Mouse (Mus musculus) MEL (cell line): Measurements from ENCODE around the gene Steap4. TPM values are rescaled to one million over a fixed set of nuclear protein-coding genes. Genes with fewer than 3 reads are reported as not detected.

Experiments used
- DNase-seq: peaks from one replicate; pipeline ENCODE4 v3.0.0; 2011; ENCODE audit warnings: low read depth, low spot score
- H3K27ac ChIP-seq: 2 replicates; pipeline ENCODE4 v1.5.1; 2012; ENCODE audit warnings: low read depth, mild to moderate bottlenecking, control low read depth, low read length, moderate library complexity; ENCODE audit not compliant: control insufficient read depth
- H3K27me3 ChIP-seq, 2 experiments: fragments of 150-350 bp in 1 of 2; sonication (generic) in 1 of 2; 2 replicates each; pipeline ENCODE4 v1.6.1; 2012; ENCODE audit warnings: low read length in 2 of 2, mild to moderate bottlenecking in 2 of 2, improper control_type of control experiment in 1 of 2, moderate library complexity in 1 of 2; ENCODE audit not compliant: insufficient read depth in 2 of 2, control insufficient read depth in 1 of 2
- H3K36me3 ChIP-seq, 2 experiments: 2 replicates each; pipeline ENCODE4 v1.6.1; 2012 to 2014; ENCODE audit warnings: low read length in 2 of 2, improper control_type of control experiment in 1 of 2, inconsistent platforms in 1 of 2, mild to moderate bottlenecking in 1 of 2; ENCODE audit not compliant: insufficient read depth in 2 of 2, control insufficient read depth in 1 of 2
- H3K4me1 ChIP-seq, 2 experiments: fragments of 150-350 bp in 1 of 2; sonication (generic) in 1 of 2; 2 replicates each; pipeline ENCODE4 v1.6.1; 2012; ENCODE audit warnings: low read length in 2 of 2, improper control_type of control experiment in 1 of 2, mild to moderate bottlenecking in 1 of 2; ENCODE audit not compliant: insufficient read depth in 2 of 2, control insufficient read depth in 1 of 2
- H3K4me3 ChIP-seq, 2 experiments: fragments of 150-350 bp in 1 of 2; sonication (generic) in 1 of 2; 2 replicates each; pipeline ENCODE4 v1.5.1; 2012; ENCODE audit warnings: low read depth in 2 of 2, low read length in 2 of 2, mild to moderate bottlenecking in 2 of 2, moderate library complexity in 2 of 2, control low read depth in 1 of 2, improper control_type of control experiment in 1 of 2; ENCODE audit not compliant: control insufficient read depth in 1 of 2, insufficient read depth in 1 of 2
- H3K79me2 ChIP-seq: 2 replicates; pipeline ENCODE4 v1.6.1; 2012; ENCODE audit warnings: mild to moderate bottlenecking, low read length, moderate library complexity; ENCODE audit not compliant: control insufficient read depth, poor library complexity, insufficient read depth
- H3K9ac ChIP-seq: 2 replicates; pipeline ENCODE4 v1.6.1; 2012; ENCODE audit warnings: low read depth, mild to moderate bottlenecking, control low read depth, low read length, moderate library complexity; ENCODE audit not compliant: control insufficient read depth, poor library complexity, severe bottlenecking
- H3K9me3 ChIP-seq: fragments of 150-350 bp; sonication (generic); replicated peaks from 2 replicates; pipeline ENCODE4 v1.6.1; 2012; ENCODE audit warnings: mild to moderate bottlenecking, low read length, improper control_type of control experiment, moderate library complexity; ENCODE audit not compliant: insufficient read depth
- BHLHE40 ChIP-seq: IDR thresholded peaks from 2 replicates; pipeline ENCODE4 v1.6.1; 2012; ENCODE audit warnings: low read depth, mild to moderate bottlenecking, inconsistent platforms, low read length, improper control_type of control experiment, borderline replicate concordance
- CHD1 ChIP-seq: IDR thresholded peaks from 2 replicates; pipeline ENCODE4 v1.6.1; 2012; ENCODE audit warnings: low read depth, mild to moderate bottlenecking, inconsistent platforms, low read length, improper control_type of control experiment
- CTCF ChIP-seq, 3 experiments: IDR thresholded peaks in 2 of 3; conservative IDR thresholded peaks in 1 of 3; 2 replicates each; pipeline ENCODE4 v1.5.1; 2011 to 2012; ENCODE audit warnings: low read length in 3 of 3, low read depth in 2 of 3, mild to moderate bottlenecking in 2 of 3, improper control_type of control experiment in 1 of 3, inconsistent platforms in 1 of 3, mixed read lengths in 1 of 3, moderate library complexity in 1 of 3; ENCODE audit not compliant: control insufficient read depth in 1 of 3, insufficient read depth in 1 of 3, poor library complexity in 1 of 3, severe bottlenecking in 1 of 3
- E2F4 ChIP-seq: IDR thresholded peaks from 2 replicates; pipeline ENCODE4 v1.6.1; 2011; ENCODE audit warnings: low read depth, low read length, improper control_type of control experiment, borderline replicate concordance
- ELF1 ChIP-seq: IDR thresholded peaks from 2 replicates; pipeline ENCODE4 v1.6.1; 2014; ENCODE audit warnings: low read depth, mild to moderate bottlenecking, inconsistent platforms, low read length, improper control_type of control experiment, moderate library complexity
- EP300 ChIP-seq, 2 experiments: IDR thresholded peaks; 2 replicates each; pipeline ENCODE4 v1.6.1; 2011; ENCODE audit warnings: improper control_type of control experiment in 2 of 2, low read length in 2 of 2, low read depth in 1 of 2, mild to moderate bottlenecking in 1 of 2
- GABPA ChIP-seq: IDR thresholded peaks from 2 replicates; pipeline ENCODE4 v1.6.1; 2012; ENCODE audit warnings: low read depth, mild to moderate bottlenecking, inconsistent platforms, low read length, improper control_type of control experiment, moderate library complexity
- HCFC1 ChIP-seq: IDR thresholded peaks from 2 replicates; pipeline ENCODE4 v1.6.1; 2012; ENCODE audit warnings: low read depth, mild to moderate bottlenecking, inconsistent platforms, low read length, improper control_type of control experiment, moderate library complexity
- JUND ChIP-seq: IDR thresholded peaks from 2 replicates; pipeline ENCODE4 v1.6.1; 2011; ENCODE audit warnings: low read depth, mild to moderate bottlenecking, improper control_type of control experiment, low read length
- KAT2A ChIP-seq: conservative IDR thresholded peaks from 2 replicates; pipeline ENCODE4 v1.6.1; 2012; ENCODE audit warnings: low read depth, low read length, improper control_type of control experiment, inconsistent platforms
- MAFK ChIP-seq: IDR thresholded peaks from 2 replicates; pipeline ENCODE4 v1.6.1; 2011; ENCODE audit warnings: low read depth, mild to moderate bottlenecking, low read length, improper control_type of control experiment, borderline replicate concordance
- MAX ChIP-seq: IDR thresholded peaks from 2 replicates; pipeline ENCODE4 v1.6.1; 2011; ENCODE audit warnings: low read length, improper control_type of control experiment
- MAZ ChIP-seq: IDR thresholded peaks from 2 replicates; pipeline ENCODE4 v1.6.1; 2012; ENCODE audit warnings: low read depth, mild to moderate bottlenecking, inconsistent platforms, low read length, improper control_type of control experiment
- MYC ChIP-seq: IDR thresholded peaks from 2 replicates; pipeline ENCODE4 v1.6.1; 2011; ENCODE audit warnings: low read depth, mild to moderate bottlenecking, low read length, improper control_type of control experiment, moderate library complexity
- NELFE ChIP-seq: IDR thresholded peaks from 2 replicates; pipeline ENCODE4 v1.6.1; 2011; ENCODE audit warnings: low read depth, low read length, improper control_type of control experiment
- NRF1 ChIP-seq: IDR thresholded peaks from 2 replicates; pipeline ENCODE4 v1.6.1; 2014; ENCODE audit warnings: low read depth, mild to moderate bottlenecking, inconsistent platforms, low read length, improper control_type of control experiment, moderate library complexity; ENCODE audit not compliant: poor library complexity, insufficient read depth, severe bottlenecking
- POLR2AphosphoS2 ChIP-seq: IDR thresholded peaks from 2 replicates; pipeline ENCODE4 v1.6.1; 2011; ENCODE audit warnings: low read length, improper control_type of control experiment
- SIN3A ChIP-seq: IDR thresholded peaks from 2 replicates; pipeline ENCODE4 v1.6.1; 2012; ENCODE audit warnings: low read length, improper control_type of control experiment, inconsistent platforms
- SMC3 ChIP-seq: IDR thresholded peaks from 2 replicates; pipeline ENCODE4 v1.6.1; 2011; ENCODE audit warnings: low read depth, low read length, improper control_type of control experiment
- TAL1 ChIP-seq: IDR thresholded peaks from 2 replicates; pipeline ENCODE4 v1.6.1; 2012; ENCODE audit warnings: mild to moderate bottlenecking, inconsistent platforms, low read length, moderate library complexity, mixed read lengths
- USF1 ChIP-seq: IDR thresholded peaks from 2 replicates; pipeline ENCODE4 v1.6.1; 2014; ENCODE audit warnings: low read depth, mild to moderate bottlenecking, inconsistent platforms, low read length, improper control_type of control experiment, moderate library complexity
- USF2 ChIP-seq, 2 experiments: IDR thresholded peaks; 2 replicates each; pipeline ENCODE4 v1.6.1; 2011 to 2012; ENCODE audit warnings: improper control_type of control experiment in 2 of 2, low read length in 2 of 2, borderline replicate concordance in 1 of 2, inconsistent platforms in 1 of 2, low read depth in 1 of 2, mild to moderate bottlenecking in 1 of 2; ENCODE audit not compliant: insufficient read depth in 1 of 2
- ZKSCAN1 ChIP-seq: IDR thresholded peaks from 2 replicates; pipeline ENCODE4 v1.6.1; 2012; ENCODE audit warnings: low read depth, mild to moderate bottlenecking, inconsistent platforms, low read length, improper control_type of control experiment, moderate library complexity
- ZMIZ1 ChIP-seq: IDR thresholded peaks from 2 replicates; pipeline ENCODE4 v1.6.1; 2012; ENCODE audit warnings: low read depth, mild to moderate bottlenecking, inconsistent platforms, low read length, improper control_type of control experiment, moderate library complexity
- ZNF384 ChIP-seq: IDR thresholded peaks from 2 replicates; pipeline ENCODE4 v1.6.1; 2012; ENCODE audit warnings: low read depth, mild to moderate bottlenecking, inconsistent platforms, low read length, improper control_type of control experiment
- polyA plus RNA-seq, 2 experiments: library from polyadenylated mRNA; stranded (reverse) in 1 of 2; unstranded in 1 of 2; fragments of >175 nt in 1 of 2; fragments of >200 nt in 1 of 2; gene quantifications; 2 replicates each; pipeline versions ENCODE4 v1.2.1 to v1.2.4; 2012; ENCODE audit warnings: low replicate concordance in 2 of 2, low read depth in 1 of 2; ENCODE audit not compliant: insufficient read length in 2 of 2, insufficient read depth in 1 of 2, missing spikeins in 1 of 2
- total RNA-seq: library from RNA; depleted of rRNA; stranded (reverse); fragments of 300-350 nt; gene quantifications from 2 replicates; pipeline ENCODE4 v1.2.3, GENCODE M21; 2012

Gene Steap4
- total and polyA plus RNA-seq, 3 experiments = not detected

DNA sequence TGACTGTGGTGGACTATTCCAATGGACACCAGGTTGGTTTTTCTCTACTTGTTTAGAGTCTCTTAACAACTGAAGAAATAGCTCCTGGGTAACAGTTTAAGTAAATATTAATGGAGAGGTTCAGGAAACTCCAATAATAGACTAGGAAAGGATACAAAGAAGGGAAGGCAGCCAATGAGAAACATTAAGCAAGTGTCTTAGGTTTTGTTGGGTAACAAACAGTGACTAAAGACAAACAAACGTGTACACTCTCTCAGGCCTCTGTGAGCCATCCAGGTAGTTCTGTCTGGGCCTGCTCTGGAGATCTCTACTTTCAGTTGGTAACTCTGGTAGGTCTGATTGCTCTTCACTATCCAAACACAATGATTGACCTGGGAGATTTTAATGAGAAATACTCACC is 37.5 kb upstream of the Steap4 start:
- Histone ChIP-seq H3K79me2 (no peaks in the 10 kb centered on the region), H3K27ac (no peak overlapping the region)
- TF ChIP-seq USF2 (IDR thresholded peaks at IDR 0.05; ENCODE audit: borderline replicate concordance in 1 of 2, insufficient read depth in 1 of 2, low read depth in 1 of 2, low read length in 2 of 2) = no peak
- no peak for TF ChIP-seq SIN3A
- no peak for TF ChIP-seq ZNF384
- no peak for TF ChIP-seq EP300 (IDR thresholded peaks at IDR 0.05; ENCODE audit: low read depth in 1 of 2, low read length in 2 of 2)
- TF ChIP-seq ELF1 = no peak
- no peak for TF ChIP-seq NELFE
- TF ChIP-seq KAT2A = no peak
- no peak for TF ChIP-seq GABPA
- no peak for TF ChIP-seq MAZ
- no peak for TF ChIP-seq SMC3
- no peak for TF ChIP-seq E2F4
- no peak for TF ChIP-seq ZMIZ1
- no peak for TF ChIP-seq NRF1
- no peak for TF ChIP-seq CTCF (IDR thresholded peaks at IDR 0.05 in 2 of 3, conservative IDR thresholded peaks at IDR 0.05 in 1 of 3; ENCODE audit: control insufficient read depth in 1 of 3, insufficient read depth in 1 of 3, low read depth in 2 of 3, low read length in 3 of 3, poor library complexity in 1 of 3, severe bottlenecking in 1 of 3)
- no peak for TF ChIP-seq CHD1
- no peak for TF ChIP-seq JUND
- no peak for TF ChIP-seq ZKSCAN1
- no peak for TF ChIP-seq MAFK
- TF ChIP-seq POLR2AphosphoS2 = no peak
- TF ChIP-seq MAX = no peak
- TF ChIP-seq, all 39 proteins: peak for 0
- H3K4me1 ChIP-seq = no peaks in the 10 kb centered on the region
- H3K27me3 ChIP-seq = no peaks in the 10 kb centered on the region
- no peak overlapping the region for H3K9ac ChIP-seq
- no peak for DNase-seq
- no peaks in the 10 kb centered on the region for H3K9me3 ChIP-seq
- H3K36me3 ChIP-seq = no peaks in the 10 kb centered on the region
- no peak overlapping the region for H3K4me3 ChIP-seq

DNA sequence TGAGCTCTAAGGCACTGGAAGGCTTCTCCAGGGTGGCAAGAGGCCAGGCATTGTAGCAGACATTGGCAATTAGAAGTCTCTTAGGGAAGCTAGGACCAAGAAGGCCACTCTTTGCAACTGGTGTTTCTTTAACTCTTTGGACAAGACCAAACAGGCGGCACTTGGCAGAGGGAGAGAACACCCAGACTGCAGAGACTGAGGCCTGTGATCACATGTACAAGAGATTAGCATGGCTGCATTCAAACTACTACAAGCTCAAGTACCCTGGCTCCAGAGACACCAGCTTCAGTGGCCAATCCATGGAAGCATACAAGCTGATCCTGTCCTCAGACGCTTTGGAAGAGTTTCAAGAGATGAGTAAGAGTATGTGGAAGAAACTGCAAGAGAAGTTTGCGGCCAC is 36.6 kb upstream of the Steap4 start:
- Histone ChIP-seq H3K79me2 (no peaks in the 10 kb centered on the region), H3K9ac (no peak overlapping the region), H3K4me1 (no peaks in the 10 kb centered on the region), H3K9me3 (no peaks in the 10 kb centered on the region), H3K4me3 (no peak overlapping the region), H3K27ac (no peak overlapping the region), H3K27me3 (no peaks in the 10 kb centered on the region), H3K36me3 (no peaks in the 10 kb centered on the region)
- DNase-seq = no peak
- TF ChIP-seq MYC (no peak), CTCF (IDR thresholded peaks at IDR 0.05 in 2 of 3, conservative IDR thresholded peaks at IDR 0.05 in 1 of 3; ENCODE audit: control insufficient read depth in 1 of 3, insufficient read depth in 1 of 3, low read depth in 2 of 3, low read length in 3 of 3, poor library complexity in 1 of 3, severe bottlenecking in 1 of 3) (no peak), USF1 (no peak), BHLHE40 (no peak), MAX (no peak), TAL1 (no peak), USF2 (IDR thresholded peaks at IDR 0.05; ENCODE audit: borderline replicate concordance in 1 of 2, insufficient read depth in 1 of 2, low read depth in 1 of 2, low read length in 2 of 2) (no peak), HCFC1 (no peak), NELFE (no peak), POLR2AphosphoS2 (no peak)
